Mouse (Mus musculus) C2C12 (cell line): ENCODE results near the gene Mef2d. TPM values are rescaled to one million over a fixed set of nuclear protein-coding genes. Genes with fewer than 3 reads are reported as not detected.
A peak's percentile ranks its signal among the peaks of the same experiment; 100 is the strongest.

ENCODE experiments used
- H3K27me3 ChIP-seq: one replicate; pipeline ENCODE4 v1.6.1; 2011; ENCODE audit not compliant: control insufficient read depth, insufficient read depth, insufficient read length
- H3K36me3 ChIP-seq: one replicate; pipeline ENCODE4 v1.6.1; 2011; ENCODE audit not compliant: control insufficient read depth, insufficient read depth
- H3K4me3 ChIP-seq: one replicate; pipeline ENCODE4 v1.5.1; 2011; ENCODE audit warnings: mild to moderate bottlenecking, control low read depth; ENCODE audit not compliant: poor library complexity, insufficient read depth, severe bottlenecking
- H3K79me2 ChIP-seq: one replicate; pipeline ENCODE4 v1.6.1; 2011; ENCODE audit not compliant: control insufficient read depth, insufficient read depth
- H3K79me3 ChIP-seq: one replicate; pipeline ENCODE4 v1.6.1; 2011; ENCODE audit warnings: low read depth, control low read depth
- H3ac ChIP-seq: one replicate; pipeline ENCODE3; 2011; ENCODE audit warnings: low read depth; ENCODE audit not compliant: control insufficient read depth, insufficient read length
- CEBPB ChIP-seq: IDR thresholded peaks from one replicate; pipeline ENCODE4 v1.6.1; 2011; ENCODE audit warnings: low read depth, mild to moderate bottlenecking, control low read depth, moderate library complexity
- CTCF ChIP-seq: IDR thresholded peaks from one replicate; pipeline ENCODE4 v1.5.1; 2011; ENCODE audit not compliant: control insufficient read depth, insufficient read depth, insufficient read length
- FOSL1 ChIP-seq: IDR thresholded peaks from one replicate; pipeline ENCODE4 v1.8.0; 2011; ENCODE audit warnings: mild to moderate bottlenecking, low read length; ENCODE audit not compliant: poor library complexity, insufficient read depth, severe bottlenecking
- MAX ChIP-seq: IDR thresholded peaks from one replicate; pipeline ENCODE4 v1.6.1; 2011; ENCODE audit warnings: mild to moderate bottlenecking, control low read depth
- MYOD1 ChIP-seq: IDR thresholded peaks from one replicate; pipeline ENCODE4 v1.6.1; 2011; ENCODE audit warnings: low read depth; ENCODE audit not compliant: control insufficient read depth, insufficient read length
- MYOG ChIP-seq: IDR thresholded peaks from one replicate; pipeline ENCODE4 v1.6.1; 2011; ENCODE audit not compliant: control insufficient read depth, insufficient read length; ENCODE audit errors: extremely low read depth
- USF1 ChIP-seq: IDR thresholded peaks from one replicate; pipeline ENCODE4 v1.6.1; 2011; ENCODE audit warnings: low read depth, mild to moderate bottlenecking, control low read depth, moderate library complexity
- polyA plus RNA-seq: library from polyadenylated mRNA; unstranded; fragments of >200 nt; fragmentation: generic; extraction: Trizol; gene quantifications from one replicate; pipeline ENCODE4 v1.2.1, GENCODE M21; 2012; ENCODE audit warnings: missing spikeins

The Mef2d gene
- polyA plus RNA-seq, 1 experiment, result 35.3 TPM

GRCm38 (mm10) chr3:88145411-88145782, 3.2 kb downstream of the Mef2d start:
- H3K79me2 ChIP-seq, result peaks cover 80% of the 10 kb centered on the region
- H3K4me3 ChIP-seq, result peak overlapping the region; percentile 90

GRCm38 (mm10) chr3:88145952-88146351, 3.8 kb downstream of the Mef2d start:
- peaks cover 86% of the 10 kb centered on the region for H3K79me2 ChIP-seq
- TF ChIP-seq MYOG (no peak), MAX (peak; percentile 64), USF1 (no peak), FOSL1 (no peak), CTCF (no peak), CEBPB (no peak), MYOD1 (peak; percentile 43)
- peak overlapping the region; percentile 40 for H3ac ChIP-seq
- H3K79me3 ChIP-seq, result peaks cover 78% of the 10 kb centered on the region
- peaks cover 14% of the 10 kb centered on the region for H3K36me3 ChIP-seq
- H3K27me3 ChIP-seq, result no peaks in the 10 kb centered on the region
- no peak overlapping the region for H3K4me3 ChIP-seq

More at GRCm38 (mm10) chr3:88145411-88145782, 3.2 kb downstream of the Mef2d start:
- Histone ChIP-seq H3K79me3 (peaks cover 73% of the 10 kb centered on the region), H3ac (peak overlapping the region; percentile 40), H3K36me3 (peaks cover 14% of the 10 kb centered on the region), H3K27me3 (no peaks in the 10 kb centered on the region)
- TF ChIP-seq CTCF (no peak), FOSL1 (no peak), CEBPB (no peak), MAX (peak; percentile 60), MYOD1 (peak; percentile 71)

- no peak for TF ChIP-seq MYOG
- no peak for TF ChIP-seq FOSL1
- no peak for TF ChIP-seq MYOD1
- TF ChIP-seq MAX, result no peak
- no peak for TF ChIP-seq CTCF
- TF ChIP-seq CEBPB, result no peak
- no peak for TF ChIP-seq USF1
- Histone ChIP-seq H3K79me2 (peaks cover 92% of the 10 kb centered on the region), H3ac (no peak overlapping the region), H3K36me3 (peaks cover 14% of the 10 kb centered on the region), H3K27me3 (no peaks in the 10 kb centered on the region), H3K4me3 (no peak overlapping the region), H3K79me3 (peaks cover 84% of the 10 kb centered on the region)
Measured at GRCm38 (mm10) chr3:88146376-88147112, 4.4 kb downstream of the Mef2d start.

GRCm38 (mm10) chr3:88147444-88147843, 5.3 kb downstream of the Mef2d start:
- Histone ChIP-seq H3K27me3 (no peaks in the 10 kb centered on the region), H3K36me3 (peaks cover 14% of the 10 kb centered on the region), H3K4me3 (no peak overlapping the region), H3K79me3 (peaks cover 93% of the 10 kb centered on the region), H3K79me2 (peaks cover 100% of the 10 kb centered on the region), H3ac (no peak overlapping the region)
- TF ChIP-seq MYOD1, result peak; percentile 70
- TF ChIP-seq CTCF, result no peak

- H3K4me3 ChIP-seq, result no peak overlapping the region
- H3K79me3 ChIP-seq, result peaks cover 96% of the 10 kb centered on the region
- H3K79me2 ChIP-seq, result peaks cover 100% of the 10 kb centered on the region
- peaks cover 14% of the 10 kb centered on the region for H3K36me3 ChIP-seq
- TF ChIP-seq MYOG (no peak), CTCF (no peak), FOSL1 (no peak)
- H3K27me3 ChIP-seq, result no peaks in the 10 kb centered on the region
- H3ac ChIP-seq, result no peak overlapping the region
Measured at GRCm38 (mm10) chr3:88147866-88148265, 5.7 kb downstream of the Mef2d start.

- peaks cover 100% of the 10 kb centered on the region for H3K79me2 ChIP-seq
- TF ChIP-seq MAX (no peak), USF1 (no peak), FOSL1 (no peak), CTCF (no peak), MYOG (no peak), CEBPB (no peak), MYOD1 (no peak)
- no peaks in the 10 kb centered on the region for H3K27me3 ChIP-seq
- H3K36me3 ChIP-seq, result peaks cover 14% of the 10 kb centered on the region
- peaks cover 96% of the 10 kb centered on the region for H3K79me3 ChIP-seq
- H3K4me3 ChIP-seq, result no peak overlapping the region
- no peak overlapping the region for H3ac ChIP-seq
Measured at GRCm38 (mm10) chr3:88148354-88148753, 6.2 kb downstream of the Mef2d start.
